Mouse (Mus musculus) granulocyte monocyte progenitor cell, adult 5-6 weeks (primary cell): ENCODE results near the gene Gabra4. TPM values are rescaled to one million over a fixed set of nuclear protein-coding genes. Genes with fewer than 3 reads are reported as not detected.
A peak's percentile ranks its signal among the peaks of the same experiment; 100 is the strongest.

Experiments
- ATAC-seq: replicated peaks from 2 replicates; pipeline ENCODE4 v1.8.0; 2016; ENCODE audit warnings: mild to moderate bottlenecking, moderate TSS enrichment, inconsistent platforms; ENCODE audit not compliant: poor library complexity, severe bottlenecking
- total RNA-seq, 2 experiments: library from RNA; stranded (forward) in 1 of 2; stranded (reverse) in 1 of 2; fragments of 200-712, 200-1000 nt in 1 of 2; fragments of >200 nt in 1 of 2; fragmentation: Nextera tagmentation in 1 of 2; gene quantifications; 2 replicates each; pipeline ENCODE4 v1.2.3; 2014 to 2017

Gene Gabra4
- total RNA-seq (2014; fragmentation: Nextera tagmentation) = not detected in 2 replicates
- not detected in 2 replicates for total RNA-seq (2017)

DNA sequence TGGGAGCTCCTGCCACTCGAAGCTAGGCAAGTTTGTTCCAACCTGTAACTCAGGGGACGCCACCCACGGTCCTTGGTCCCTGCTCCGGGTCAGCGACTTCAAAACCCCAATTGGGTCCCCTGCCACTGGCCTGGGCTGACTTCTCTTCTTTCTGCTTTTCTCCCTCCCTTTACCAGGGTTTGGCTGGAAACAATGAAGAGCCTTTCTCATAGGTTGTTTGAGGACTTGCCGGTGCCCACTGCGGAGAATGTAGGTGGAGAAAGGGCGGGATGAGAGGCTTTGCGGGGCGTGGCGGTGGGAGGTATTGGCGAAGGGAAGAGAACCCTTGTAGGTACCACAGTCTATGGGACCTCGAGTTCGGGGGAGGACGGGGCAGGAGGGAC, at the start of gene Gabra4:
Gabra4 (minus strand) TSS at position 194 of the 383 bp plus-strand sequence.
- ATAC-seq = 0 out of 2 replicates have a peak, but pooled peaks have one; percentile 17

DNA sequence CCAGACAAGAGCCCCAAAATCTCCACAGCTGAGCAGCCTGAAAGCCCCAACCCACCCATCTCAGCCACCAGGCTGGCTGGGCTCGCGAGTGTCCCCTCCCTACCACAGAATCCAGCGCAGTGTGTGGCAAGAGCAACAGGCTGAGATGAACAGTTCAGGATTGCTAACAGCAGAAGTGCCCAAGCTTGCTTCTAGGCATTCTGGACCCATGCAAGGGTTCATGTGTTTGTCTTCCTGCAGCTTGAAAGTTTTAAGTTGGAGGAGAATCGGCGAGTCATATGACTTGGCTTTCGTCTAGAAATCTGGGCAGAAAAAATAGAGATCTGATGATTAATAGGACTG, 43.1 kb upstream of the Gabra4 start:
- 0 out of 2 replicates have a peak, but pooled peaks have one; percentile 14 for ATAC-seq

DNA sequence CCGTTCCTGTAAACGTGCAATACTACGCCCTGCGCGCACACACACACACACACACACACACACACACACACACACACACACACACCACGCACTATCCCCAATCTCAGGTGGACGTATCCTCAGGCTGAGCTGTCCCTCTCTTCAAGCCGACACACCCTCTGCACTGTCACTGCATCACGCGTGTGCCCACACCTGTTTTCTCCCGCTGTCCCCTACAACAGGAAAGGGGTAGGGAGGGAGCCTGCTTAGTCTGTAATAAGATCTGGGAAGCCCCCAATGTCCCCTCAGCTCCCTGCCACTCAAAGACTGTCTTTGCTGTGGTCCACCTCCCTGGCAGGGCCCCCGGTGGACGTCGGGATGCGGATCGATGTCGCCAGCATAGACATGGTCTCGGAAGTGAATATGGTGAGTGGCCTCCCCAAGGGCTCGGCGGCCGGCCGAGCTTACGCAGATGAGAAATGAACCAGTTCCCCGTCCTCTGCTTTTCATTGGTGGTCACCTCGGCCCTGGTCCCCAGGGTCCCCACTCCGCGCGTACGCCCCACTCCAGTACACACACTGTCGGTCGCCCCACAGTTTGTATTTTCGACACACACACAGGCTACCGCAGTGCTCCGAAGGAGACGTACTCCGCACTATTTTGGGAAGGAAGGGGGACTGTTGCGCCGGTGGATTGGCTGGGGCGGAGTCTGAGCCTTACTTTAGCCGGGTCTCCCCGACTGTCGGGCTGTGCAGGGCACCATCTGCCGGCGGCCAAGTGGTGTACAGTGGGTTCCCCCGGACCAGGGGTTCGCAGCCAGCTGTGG, 42.6 kb upstream of the Gabra4 start:
- peak; percentile 46 for ATAC-seq

DNA sequence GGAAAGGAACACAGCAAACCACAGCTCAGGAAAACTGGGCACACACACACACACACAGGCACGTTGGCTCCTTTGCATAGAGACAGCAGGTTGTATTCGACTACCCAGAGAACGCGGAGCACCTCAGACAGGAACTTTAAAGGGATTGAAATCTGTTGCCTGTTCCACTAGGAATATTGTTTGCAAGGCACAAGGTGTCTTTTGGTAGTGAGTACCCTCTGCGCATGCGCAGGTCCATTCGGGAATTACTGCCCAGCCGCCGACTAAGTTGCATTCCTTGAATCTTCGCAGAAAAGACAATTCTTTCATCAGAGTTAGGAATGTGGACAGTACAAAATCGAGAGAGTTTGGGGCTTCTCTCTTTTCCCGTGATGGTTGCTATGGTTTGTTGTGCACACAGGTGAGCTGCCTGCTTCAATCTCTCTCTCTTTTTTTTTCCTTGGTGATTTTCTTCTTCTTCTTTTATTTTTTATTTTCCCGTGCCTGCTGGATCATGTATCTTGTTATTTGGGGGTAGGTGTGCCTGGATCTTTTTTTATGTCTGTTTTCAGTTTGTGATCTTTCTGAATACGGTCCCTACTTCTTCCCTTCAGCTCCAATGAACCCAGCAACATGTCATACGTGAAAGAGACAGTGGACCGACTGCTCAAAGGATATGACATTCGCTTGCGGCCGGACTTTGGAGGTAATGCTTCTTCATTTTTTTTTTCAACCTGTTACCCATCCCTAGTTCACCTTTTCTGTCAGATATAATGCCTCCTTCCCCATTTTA, 41.8 kb upstream of the Gabra4 start:
- ATAC-seq = no peak

- no peak for ATAC-seq
Measured at GRCm38 (mm10) chr5:71665593-71665992, 7.5 kb upstream of the Gabra4 start.

DNA sequence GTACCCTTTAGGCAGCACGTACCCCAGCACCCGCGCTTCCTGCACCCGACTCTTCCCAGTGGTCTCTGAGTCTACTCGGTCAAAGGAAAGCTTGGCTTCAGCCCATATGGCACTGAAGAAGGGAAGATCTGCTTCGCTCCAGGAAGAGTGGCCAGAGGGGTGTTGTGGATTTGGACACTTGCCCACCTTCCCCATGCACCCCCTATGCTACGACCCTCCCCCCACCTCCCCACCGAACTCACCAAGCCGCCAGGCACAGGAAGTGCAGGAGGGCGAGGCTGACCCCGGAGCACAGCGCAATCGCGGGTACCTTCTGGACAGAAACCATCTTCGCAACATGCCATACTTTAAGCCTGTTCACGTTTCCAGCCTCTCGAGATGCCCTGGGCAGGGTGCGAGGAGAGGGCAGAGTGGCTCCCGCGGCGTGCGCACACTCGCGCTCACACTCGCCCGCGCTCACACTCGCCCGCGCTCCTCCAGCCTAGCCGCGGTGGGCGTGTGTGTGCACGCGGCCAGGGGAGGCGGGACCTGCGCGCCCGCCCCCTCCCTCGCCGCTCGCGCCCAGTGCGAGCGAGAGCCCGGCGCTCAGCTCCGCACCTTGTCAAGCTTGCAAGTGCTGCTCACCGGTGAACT, 510 bp downstream of the Gabra4 start, which contains the start of gene Gabrb1:
Gabrb1 (plus strand) TSS at position 632 of the 633 bp plus-strand sequence.
- peak; percentile 91 for ATAC-seq

DNA sequence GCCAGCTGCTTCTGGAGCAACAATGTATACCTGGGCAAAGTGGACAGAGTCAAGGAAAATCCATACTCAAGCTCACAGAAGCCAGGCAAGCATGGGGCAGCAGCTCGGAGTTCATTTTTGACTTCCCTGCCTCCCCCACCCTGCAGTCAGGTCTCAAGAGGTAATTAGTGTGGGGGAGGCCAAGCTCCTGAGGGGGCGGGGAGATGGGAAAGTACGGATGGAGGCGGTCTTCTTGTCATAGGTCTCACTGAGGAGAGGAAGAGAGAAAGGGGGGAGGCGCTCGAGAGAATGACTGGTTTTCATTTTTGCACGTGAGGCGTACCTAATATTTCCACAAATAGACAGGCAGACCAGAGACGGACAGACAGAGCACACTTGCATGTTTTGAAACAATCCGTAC, 1.3 kb downstream of the Gabra4 start:
- no peak for ATAC-seq

- no peak for ATAC-seq
Measured at GRCm38 (mm10) chr5:71654056-71654455, 4.1 kb downstream of the Gabra4 start.

DNA sequence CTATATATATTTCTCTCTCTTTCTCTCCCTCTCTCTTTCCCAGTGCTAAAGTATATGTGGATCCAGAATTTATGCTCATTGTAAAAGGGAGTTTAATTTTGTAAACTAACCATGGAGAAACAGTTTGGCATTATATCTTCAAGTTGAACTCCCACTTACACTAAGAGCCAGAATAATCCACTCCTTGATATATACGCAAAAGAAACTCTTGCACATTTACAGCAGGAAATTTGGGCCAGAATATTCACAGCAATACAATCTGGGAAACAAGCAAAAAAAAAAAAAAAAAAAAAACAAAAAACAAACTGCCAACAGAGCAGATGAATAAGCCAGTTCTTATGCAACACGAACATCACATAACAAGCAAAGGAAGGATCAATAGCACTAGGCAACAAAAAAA, 10.0 kb downstream of the Gabra4 start:
- no peak for ATAC-seq

- ATAC-seq = no peak
Measured at GRCm38 (mm10) chr5:71639804-71640203, 18.3 kb downstream of the Gabra4 start.

- ATAC-seq = no peak
Measured at GRCm38 (mm10) chr5:71627820-71628219, 30.3 kb downstream of the Gabra4 start.

- ATAC-seq = no peak
Measured at GRCm38 (mm10) chr5:71616734-71617133, 41.4 kb downstream of the Gabra4 start.

- ATAC-seq = no peak
Measured at GRCm38 (mm10) chr5:71614311-71614710, 43.8 kb downstream of the Gabra4 start.

GRCm38 (mm10) chr5:71608735-71609134, 49.4 kb downstream of the Gabra4 start:
- ATAC-seq = no peak

GRCm38 (mm10) chr5:71606907-71607306, 51.2 kb downstream of the Gabra4 start:
- no peak for ATAC-seq

- ATAC-seq = no peak
Measured at GRCm38 (mm10) chr5:71604128-71604690, 53.9 kb downstream of the Gabra4 start.

- ATAC-seq = no peak
Measured at GRCm38 (mm10) chr5:71595321-71595720, 62.8 kb downstream of the Gabra4 start.

GRCm38 (mm10) chr5:71593745-71594255, 64.3 kb downstream of the Gabra4 start:
- ATAC-seq = no peak

- ATAC-seq = no peak
Measured at GRCm38 (mm10) chr5:71571646-71572237, 86.4 kb downstream of the Gabra4 start.

- ATAC-seq = no peak
Measured at GRCm38 (mm10) chr5:71548079-71548478, 110.0 kb downstream of the Gabra4 start, which contains the start of gene Cox7b2. Cox7b2 (minus strand) TSS chr5:71548205.
